In genomic region chr2:43769850-43770570, GRCm38 (mm10) we compare ENCODE assay signal across 28 mouse cellular contexts. TPM values are rescaled to one million over a fixed set of nuclear protein-coding genes. Genes with fewer than 3 reads are reported as not detected.
DNase-seq lines count a peak whose midpoint lies in the region; ATAC-seq lines count a peak whose summit lies in the region.
"Had no signal": no experiment of that assay in that cellular context is flagged by ENCODE, and none has a peak within 500 bp of the region (broad histone marks: within the 10 kb centered on the region; RNA-seq: fewer than 3 reads in every experiment).

No protein-coding gene starts in this region.

- peak; percentile 68; the same call in 1 of the 2 replicates for ATAC-seq in liver, embryonic 11.5 days (replicated peaks; ENCODE audit: low FRiP score)
- peak; percentile 79 for ATAC-seq in liver, embryonic 13.5 days (ENCODE audit: low read depth)
- peak; percentile 68 for ATAC-seq in liver, embryonic 16.5 days (ENCODE audit: low read depth)
- ATAC-seq: forebrain, embryonic 14.5 days; forebrain, postnatal 0 days; hindbrain, postnatal 0 days; inflammation-experienced regulatory T-cells, adult 6 months had no signal

- peaks cover 4% of the 10 kb centered on the region; the same call in 1 of the 2 replicates for H3K4me1 ChIP-seq in liver, embryonic 11.5 days (replicated peaks; ENCODE audit: control insufficient read depth, insufficient read depth, low read length)
- peaks cover 23% of the 10 kb centered on the region for H3K4me1 ChIP-seq in liver, embryonic 13.5 days (replicated peaks)
- H3K4me1 ChIP-seq in liver, embryonic 16.5 days (ENCODE audit: control insufficient read depth, low read depth, low read length): peaks cover 10% of the 10 kb centered on the region
- H3K4me1 ChIP-seq: embryonic facial prominence, embryonic 12.5 days; embryonic facial prominence, embryonic 15.5 days; heart, embryonic 10.5 days; heart, embryonic 13.5 days had no signal

- no peak overlapping the region for H3K9ac ChIP-seq in liver, embryonic 11.5 days (ENCODE audit: low read depth, low read length)
- H3K9ac ChIP-seq in liver, embryonic 13.5 days: no peak overlapping the region
- H3K9ac ChIP-seq in liver, embryonic 16.5 days (ENCODE audit: low read depth, low read length): no peak overlapping the region
- H3K9ac ChIP-seq: embryonic facial prominence, embryonic 12.5 days; embryonic facial prominence, embryonic 15.5 days; forebrain, postnatal 0 days; heart, embryonic 13.5 days; hindbrain, embryonic 14.5 days had no signal

- WGBS in liver, embryonic 11.5 days: 65% methylated on average over 2 of the region's 2 CpGs
- 40% methylated on average over 2 of the region's 2 CpGs for WGBS in liver, embryonic 13.5 days (ENCODE audit: insufficient replicate concordance)
- WGBS in liver, embryonic 16.5 days (ENCODE audit: insufficient replicate concordance): 47% methylated on average over 2 of the region's 2 CpGs

- no peaks in the 10 kb centered on the region for H3K9me3 ChIP-seq in liver, embryonic 11.5 days (ENCODE audit: control insufficient read depth, low read length)
- no peaks in the 10 kb centered on the region for H3K9me3 ChIP-seq in liver, embryonic 13.5 days (replicated peaks)
- no peaks in the 10 kb centered on the region for H3K9me3 ChIP-seq in liver, embryonic 16.5 days (replicated peaks; ENCODE audit: control insufficient read depth, low read length)
- H3K9me3 ChIP-seq: embryonic facial prominence, embryonic 12.5 days; embryonic facial prominence, embryonic 15.5 days; G1E; heart, embryonic 10.5 days; heart, embryonic 13.5 days had no signal

- no peak overlapping the region for H3K4me3 ChIP-seq in liver, embryonic 11.5 days (ENCODE audit: low read depth, low read length)
- H3K4me3 ChIP-seq in liver, embryonic 13.5 days (replicated peaks): no peak overlapping the region
- no peak overlapping the region for H3K4me3 ChIP-seq in liver, embryonic 16.5 days (ENCODE audit: low read depth, low read length)
- H3K4me3 ChIP-seq: embryonic facial prominence, embryonic 12.5 days; embryonic facial prominence, embryonic 15.5 days; gastrocnemius, adult 2 months; heart, embryonic 10.5 days; heart, embryonic 13.5 days had no signal

- no peak for DNase-seq in liver, embryonic 11.5 days (ENCODE audit: low spot score)
- no peak for DNase-seq in liver
- DNase-seq in liver, embryonic 13.5 days: no peak
- no peak for DNase-seq in cerebellum, adult 8-10 months
- no peak for DNase-seq in kidney, adult 8-10 months
- DNase-seq: adrenal gland, adult 8-10 months; adrenal gland, postnatal 25 days; B cell, adult 2 months; cerebellum, adult 11-12 months; cerebellum, adult 9-10 months; cerebellum, postnatal 14 days; forebrain, postnatal 0 days; gastrocnemius, adult 2 months; gastrocnemius, postnatal 14 days; heart, adult 18-20 months; heart, postnatal 14 days; heart, postnatal 4 days had no signal

- no peaks in the 10 kb centered on the region for H3K36me3 ChIP-seq in liver, embryonic 11.5 days (ENCODE audit: control insufficient read depth, insufficient read depth, low read length)
- no peaks in the 10 kb centered on the region for H3K36me3 ChIP-seq in liver, embryonic 13.5 days
- no peaks in the 10 kb centered on the region for H3K36me3 ChIP-seq in liver, embryonic 16.5 days (ENCODE audit: control insufficient read depth, insufficient read depth)
- H3K36me3 ChIP-seq: embryonic facial prominence, embryonic 12.5 days; embryonic facial prominence, embryonic 15.5 days; G1E; heart, embryonic 10.5 days; heart, embryonic 13.5 days had no signal

- no peak overlapping the region for H3K4me2 ChIP-seq in liver, embryonic 11.5 days
- H3K4me2 ChIP-seq in liver, embryonic 13.5 days: no peak overlapping the region
- no peak overlapping the region for H3K4me2 ChIP-seq in liver, embryonic 16.5 days (ENCODE audit: low read depth, low read length)
- H3K4me2 ChIP-seq: embryonic facial prominence, embryonic 12.5 days; embryonic facial prominence, embryonic 15.5 days; heart, embryonic 13.5 days; hindbrain, embryonic 14.5 days had no signal

- no peaks in the 10 kb centered on the region for H3K27me3 ChIP-seq in liver, embryonic 11.5 days (replicated peaks; ENCODE audit: control insufficient read depth, insufficient read depth, low read length)
- no peaks in the 10 kb centered on the region for H3K27me3 ChIP-seq in liver, embryonic 13.5 days
- no peaks in the 10 kb centered on the region for H3K27me3 ChIP-seq in liver, embryonic 16.5 days (ENCODE audit: control insufficient read depth, insufficient read depth, low read depth, low read length)
- H3K27me3 ChIP-seq: CH12.LX; embryonic facial prominence, embryonic 12.5 days; embryonic facial prominence, embryonic 15.5 days; heart, embryonic 13.5 days had no signal

- no peak overlapping the region for H3K27ac ChIP-seq in liver, embryonic 11.5 days (ENCODE audit: low read depth, low read length)
- no peak overlapping the region for H3K27ac ChIP-seq in liver, embryonic 13.5 days
- no peak overlapping the region for H3K27ac ChIP-seq in liver, embryonic 16.5 days (ENCODE audit: low read length)
- H3K27ac ChIP-seq: embryonic facial prominence, embryonic 12.5 days; embryonic facial prominence, embryonic 15.5 days; gastrocnemius, adult 2 months; heart, embryonic 10.5 days; heart, embryonic 13.5 days; hindbrain, embryonic 14.5 days; hindbrain, postnatal 0 days had no signal

RNA-seq across cellular contexts. Expression of gene Arhgap15, which starts 21.4 kb away (rescaled TPM):
- polyA plus RNA-seq in liver, embryonic 11.5 days (2014; fragmentation: Nextera tagmentation; extraction: Ambion mirVana): 6.4 and 7.4 TPM in 2 replicates
- polyA plus RNA-seq in liver, embryonic 13.5 days (2015; fragmentation: Nextera tagmentation; extraction: Ambion mirVana): 4.5 and 6.1 TPM in 2 replicates
- 5.2 and 6.4 TPM in 2 replicates for polyA plus RNA-seq in liver, embryonic 16.5 days (2015; fragmentation: Nextera tagmentation; extraction: Ambion mirVana)
